Mouse (Mus musculus) G1E-ER4 (cell line): ENCODE data around the gene Rdh1. TPM values are rescaled to one million over a fixed set of nuclear protein-coding genes. Genes with fewer than 3 reads are reported as not detected.

Source experiments
- GATA1 ChIP-seq: IDR thresholded peaks from one replicate; pipeline ENCODE4 v1.8.0; 2012; ENCODE audit warnings: low read length, inconsistent platforms
- polyA plus RNA-seq: library from polyadenylated mRNA; stranded (reverse); fragments of >175 nt; gene quantifications from 2 replicates; pipeline ENCODE4 v1.2.3, GENCODE M21; 2012

The Rdh1 gene
- polyA plus RNA-seq, 1 experiment: not detected

- no peak for TF ChIP-seq GATA1
Observed at GRCm38 (mm10) chr10:127801612-127802011, 42.1 kb downstream of the Rdh1 start.

GRCm38 (mm10) chr10:127802236-127802635 lies 42.7 kb downstream of the Rdh1 start:
- no peak for TF ChIP-seq GATA1

GRCm38 (mm10) chr10:127804416-127804815 lies 44.9 kb downstream of the Rdh1 start:
- TF ChIP-seq GATA1: no peak

- no peak for TF ChIP-seq GATA1
Observed at GRCm38 (mm10) chr10:127815888-127816287, 56.4 kb downstream of the Rdh1 start.

Other genes starting within 250 kb of the Rdh1 start
- gene Ndufa4l2, start 244.8 kb upstream of the Rdh1 start, polyA plus RNA-seq: 530 and 621 TPM in 2 replicates
- gene Shmt2, start 237.3 kb upstream of the Rdh1 start, polyA plus RNA-seq: 613 and 703 TPM in 2 replicates
- 0.25 and 0.33 TPM in 2 replicates for gene Nxph4, start 225.2 kb upstream of the Rdh1 start, polyA plus RNA-seq
- gene Lrp1, start 138.6 kb upstream of the Rdh1 start, polyA plus RNA-seq: 0.06 and 0.12 TPM in 2 replicates
- 30.3 and 51.0 TPM in 2 replicates for gene Stat6, start 116.7 kb upstream of the Rdh1 start, polyA plus RNA-seq
- 3.8 and 8.0 TPM in 2 replicates for gene Nemp1, start 92.8 kb upstream of the Rdh1 start, polyA plus RNA-seq
- gene Nab2, start 91.2 kb upstream of the Rdh1 start, polyA plus RNA-seq: 68.1 and 76.8 TPM in 2 replicates
- 0.05 TPM in 1 of 2 replicates, not detected in the other for gene Myo1a, start 54.6 kb upstream of the Rdh1 start, polyA plus RNA-seq
- gene Tac2, start 35.2 kb upstream of the Rdh1 start, polyA plus RNA-seq: not detected in 2 replicates
- gene Zbtb39, start 20.2 kb upstream of the Rdh1 start, polyA plus RNA-seq: 3.1 and 3.4 TPM in 2 replicates
- not detected in 2 replicates for gene Gpr182, start 8.0 kb upstream of the Rdh1 start, polyA plus RNA-seq
- gene Rdh16f1, start 66 bp downstream of the Rdh1 start, polyA plus RNA-seq: not detected in 2 replicates
- gene Rdh9, start 16.7 kb downstream of the Rdh1 start, polyA plus RNA-seq: not detected in 2 replicates
- gene Rdh16, start 41.4 kb downstream of the Rdh1 start, polyA plus RNA-seq: not detected in 2 replicates
- gene Rdh19, start 90.2 kb downstream of the Rdh1 start, polyA plus RNA-seq: not detected in 2 replicates
- gene Rdh16f2, start 106.8 kb downstream of the Rdh1 start, polyA plus RNA-seq: not detected in 2 replicates
- not detected in 2 replicates for gene Rdh7, start 129.1 kb downstream of the Rdh1 start, polyA plus RNA-seq
- gene Sdr9c7, start 138.8 kb downstream of the Rdh1 start, polyA plus RNA-seq: not detected in 2 replicates
- gene Hsd17b6, start 247.9 kb downstream of the Rdh1 start, polyA plus RNA-seq: not detected in 2 replicates